Mouse (Mus musculus) midbrain, embryonic 15.5 days (tissue): ENCODE measurements at regions not wholly inside any gene's neighbourhood (a gene's known extent, or its start where the extent isn't known, plus 50 kb on each side); places are given as distances from the start of the nearest gene placed in this dataset.

ENCODE experiments used
- ATAC-seq: fragments of 200-750 bp; cut with Nextera tagmentation; replicated peaks from 2 replicates; pipeline ENCODE4 v1.8.0; 2017; ENCODE audit warnings: moderate TSS enrichment
- H3K27ac ChIP-seq: fragments of 300-500 bp; sonication (generic); 2 replicates; pipeline ENCODE4 v1.5.1; 2015; ENCODE audit warnings: mild to moderate bottlenecking, inconsistent platforms
- H3K27me3 ChIP-seq: fragments of 300-500 bp; sonication (generic); replicated peaks from 2 replicates; pipeline ENCODE4 v1.6.1; 2015; ENCODE audit warnings: inconsistent platforms
- H3K36me3 ChIP-seq: fragments of 300-500 bp; sonication (generic); replicated peaks from 2 replicates; pipeline ENCODE4 v1.6.1; 2015; ENCODE audit warnings: inconsistent platforms
- H3K4me1 ChIP-seq: fragments of 300-500 bp; sonication (generic); 2 replicates; pipeline ENCODE4 v1.6.1; 2015; ENCODE audit warnings: inconsistent platforms
- H3K4me2 ChIP-seq: fragments of 300-500 bp; sonication (generic); 2 replicates; pipeline ENCODE4 v1.6.1; 2015; ENCODE audit warnings: inconsistent platforms, mild to moderate bottlenecking, moderate library complexity
- H3K4me3 ChIP-seq: fragments of 300-500 bp; sonication (generic); 2 replicates; pipeline ENCODE4 v1.5.1; 2015; ENCODE audit warnings: mild to moderate bottlenecking, inconsistent platforms
- H3K9ac ChIP-seq: fragments of 300-500 bp; sonication (generic); 2 replicates; pipeline ENCODE4 v1.6.1; 2015; ENCODE audit warnings: mild to moderate bottlenecking, inconsistent platforms
- H3K9me3 ChIP-seq: fragments of 300-500 bp; sonication (generic); 2 replicates; pipeline ENCODE4 v1.6.1; 2016; ENCODE audit warnings: inconsistent platforms
- WGBS: fragments of 180-500 bp; shearing (Covaris S2); methylation state at CpG from one replicate; pipeline ENCODE4 v1.1.7; 2015; ENCODE audit warnings: mixed read lengths; 5-methylcytosine and 5-hydroxymethylcytosine counted together

DNA sequence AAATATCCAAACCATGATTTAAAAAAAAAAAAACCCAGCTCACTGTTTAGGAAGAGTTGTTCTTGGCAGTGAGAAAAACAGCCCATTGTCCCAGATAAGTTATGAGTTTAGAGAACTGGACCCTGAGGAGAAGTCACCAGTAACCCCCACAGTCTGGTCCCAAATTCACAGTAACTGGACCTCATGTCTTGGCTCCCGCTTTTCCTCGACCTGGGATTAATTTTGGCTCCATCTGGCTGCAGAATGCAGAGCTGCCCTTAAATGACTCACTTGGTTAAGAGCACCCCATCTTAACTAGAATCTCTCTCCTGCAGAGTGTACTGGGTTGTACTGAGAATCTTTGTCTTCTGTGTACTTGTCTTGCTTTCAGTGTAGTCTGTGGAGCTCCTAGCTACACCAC, 221.0 kb downstream of the Snx13 start:
- H3K27me3 ChIP-seq, result no peaks in the 10 kb centered on the region
- no peaks in the 10 kb centered on the region for H3K9me3 ChIP-seq
- WGBS, result 90% methylated on average over 2 of the region's 2 CpGs

DNA sequence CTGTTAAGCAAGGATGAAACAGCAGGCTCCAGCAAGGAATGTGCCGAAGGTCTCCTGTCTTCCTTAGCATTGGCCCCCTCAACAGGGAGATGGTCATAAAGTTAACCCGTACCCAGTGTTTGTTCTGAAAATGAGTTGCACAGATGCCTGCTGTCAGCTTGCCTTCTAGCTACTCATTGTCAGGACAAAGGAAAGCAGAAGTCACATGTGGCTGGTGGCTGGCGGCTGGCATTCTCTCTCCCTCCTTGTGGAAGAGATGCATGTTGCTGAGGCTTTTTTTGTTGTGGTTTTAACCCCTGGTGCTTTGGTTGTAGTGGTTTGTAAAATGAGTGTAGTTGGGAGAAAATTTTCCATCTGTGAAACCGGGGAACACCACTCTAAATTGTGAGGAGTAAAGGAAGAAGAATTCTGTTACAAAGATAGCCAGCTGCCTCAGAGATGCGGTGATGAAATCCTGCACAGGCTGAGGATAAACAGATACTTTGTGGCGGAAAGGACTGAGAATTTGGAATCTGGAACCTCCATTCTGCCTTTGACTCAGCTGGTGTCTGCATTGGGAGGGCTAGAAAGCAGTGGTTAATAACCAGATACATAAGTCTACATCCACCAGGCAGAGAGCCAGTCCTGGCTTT, 220.2 kb downstream of the Snx13 start:
- Histone ChIP-seq H3K27me3 (no peaks in the 10 kb centered on the region), H3K27ac (no peak overlapping the region), H3K9ac (no peak overlapping the region), H3K4me3 (no peak overlapping the region), H3K4me1 (no peaks in the 10 kb centered on the region), H3K9me3 (no peaks in the 10 kb centered on the region), H3K4me2 (no peak overlapping the region), H3K36me3 (no peaks in the 10 kb centered on the region)
- 64% methylated on average over 6 of the region's 6 CpGs for WGBS
- no peak for ATAC-seq

More for the DNA sequence above, 221.0 kb downstream of the Snx13 start:
- H3K27ac ChIP-seq, result no peak overlapping the region
- ATAC-seq, result no peak
- no peak overlapping the region for H3K9ac ChIP-seq
- H3K4me2 ChIP-seq, result no peak overlapping the region
- H3K4me1 ChIP-seq, result no peaks in the 10 kb centered on the region
- no peaks in the 10 kb centered on the region for H3K36me3 ChIP-seq
- H3K4me3 ChIP-seq, result no peak overlapping the region

DNA sequence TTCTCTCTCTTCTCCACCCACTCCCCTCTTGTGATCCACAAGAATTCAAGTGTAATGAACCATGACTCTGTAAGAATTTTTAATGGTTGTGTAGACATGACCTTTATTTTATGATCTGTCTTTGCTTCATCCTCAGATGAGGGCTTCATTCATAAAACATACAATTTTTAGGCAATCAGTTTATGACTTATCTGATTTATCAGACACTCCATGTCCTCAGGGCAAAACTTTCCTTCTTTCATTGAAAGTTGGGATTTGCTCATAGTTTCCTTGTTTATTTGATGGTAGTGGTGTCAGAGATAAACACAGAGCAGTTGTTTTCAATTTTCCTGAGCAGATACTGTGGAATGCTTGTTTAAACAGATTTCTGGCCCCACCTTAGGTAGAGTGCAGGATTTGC, 212.8 kb downstream of the Snx13 start:
- H3K27me3 ChIP-seq, result no peaks in the 10 kb centered on the region
- H3K9me3 ChIP-seq, result no peaks in the 10 kb centered on the region
- no peak for ATAC-seq
- no peaks in the 10 kb centered on the region for H3K36me3 ChIP-seq
- H3K4me2 ChIP-seq, result no peak overlapping the region
- H3K4me3 ChIP-seq, result no peak overlapping the region
- H3K27ac ChIP-seq, result no peak overlapping the region
- H3K9ac ChIP-seq, result no peak overlapping the region
- H3K4me1 ChIP-seq, result no peaks in the 10 kb centered on the region

DNA sequence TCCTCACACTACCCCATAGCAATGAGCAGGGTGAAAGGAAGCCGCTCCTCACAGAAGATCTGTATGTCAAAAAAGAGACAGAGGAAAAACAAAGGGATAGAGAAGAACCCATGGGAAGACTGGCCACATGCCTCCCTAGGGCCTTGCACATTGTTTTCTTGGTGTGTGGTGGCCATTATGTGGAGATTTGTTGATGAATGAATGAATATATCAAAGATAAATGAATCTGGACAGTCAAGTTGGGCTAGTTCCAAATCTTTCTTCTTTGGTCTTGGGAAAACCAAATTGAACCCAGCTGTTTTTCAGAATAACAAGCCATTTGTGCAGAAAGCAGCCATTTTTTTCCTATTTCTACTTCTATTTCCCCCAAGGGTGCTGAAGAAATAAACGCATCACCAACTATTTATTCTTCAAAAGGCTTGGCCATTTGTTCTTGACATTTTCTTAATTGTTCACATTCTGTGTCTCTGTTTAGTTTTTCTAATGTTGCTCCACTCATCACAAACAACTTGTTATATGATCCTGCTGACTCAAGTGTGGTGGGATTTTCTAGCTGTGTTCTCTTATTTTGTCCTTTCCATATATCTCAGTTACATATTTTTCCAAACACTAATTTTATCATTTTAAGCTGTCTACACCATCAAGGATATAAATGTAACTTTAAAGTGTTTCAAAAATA, 208.9 kb downstream of the Snx13 start:
- H3K27ac ChIP-seq, result no peak overlapping the region
- H3K36me3 ChIP-seq, result no peaks in the 10 kb centered on the region
- no peaks in the 10 kb centered on the region for H3K27me3 ChIP-seq
- no peak for ATAC-seq
- no peak overlapping the region for H3K4me2 ChIP-seq
- H3K4me3 ChIP-seq, result no peak overlapping the region
- H3K9me3 ChIP-seq, result no peaks in the 10 kb centered on the region
- no peaks in the 10 kb centered on the region for H3K4me1 ChIP-seq
- WGBS, result 86% methylated on average over 2 of the region's 2 CpGs
- H3K9ac ChIP-seq, result no peak overlapping the region

DNA sequence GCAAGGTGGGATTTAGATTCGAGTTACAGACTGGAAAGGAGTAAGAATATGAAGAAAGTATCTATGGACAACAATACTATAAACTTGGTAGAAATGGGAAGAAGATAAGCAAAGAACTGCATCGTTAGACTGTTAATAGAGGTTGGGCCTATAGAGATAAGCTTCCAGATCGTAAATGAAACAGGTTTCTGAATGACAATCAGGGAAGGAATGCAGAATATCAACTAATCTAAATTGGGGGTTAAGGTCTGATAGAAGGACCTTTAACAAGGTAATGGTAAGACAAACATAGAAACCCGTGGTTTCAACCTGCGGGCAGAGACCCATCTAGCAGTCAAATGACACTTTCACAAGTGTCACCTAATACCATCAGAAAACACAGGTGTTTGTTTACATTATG, 201.5 kb downstream of the Snx13 start:
- 87% methylated on average over 5 of the region's 5 CpGs for WGBS
- no peaks in the 10 kb centered on the region for H3K36me3 ChIP-seq
- no peak overlapping the region for H3K27ac ChIP-seq
- H3K4me2 ChIP-seq, result no peak overlapping the region
- H3K9ac ChIP-seq, result no peak overlapping the region
- H3K9me3 ChIP-seq, result no peaks in the 10 kb centered on the region
- no peak for ATAC-seq
- no peaks in the 10 kb centered on the region for H3K4me1 ChIP-seq
- no peak overlapping the region for H3K4me3 ChIP-seq
- no peaks in the 10 kb centered on the region for H3K27me3 ChIP-seq

DNA sequence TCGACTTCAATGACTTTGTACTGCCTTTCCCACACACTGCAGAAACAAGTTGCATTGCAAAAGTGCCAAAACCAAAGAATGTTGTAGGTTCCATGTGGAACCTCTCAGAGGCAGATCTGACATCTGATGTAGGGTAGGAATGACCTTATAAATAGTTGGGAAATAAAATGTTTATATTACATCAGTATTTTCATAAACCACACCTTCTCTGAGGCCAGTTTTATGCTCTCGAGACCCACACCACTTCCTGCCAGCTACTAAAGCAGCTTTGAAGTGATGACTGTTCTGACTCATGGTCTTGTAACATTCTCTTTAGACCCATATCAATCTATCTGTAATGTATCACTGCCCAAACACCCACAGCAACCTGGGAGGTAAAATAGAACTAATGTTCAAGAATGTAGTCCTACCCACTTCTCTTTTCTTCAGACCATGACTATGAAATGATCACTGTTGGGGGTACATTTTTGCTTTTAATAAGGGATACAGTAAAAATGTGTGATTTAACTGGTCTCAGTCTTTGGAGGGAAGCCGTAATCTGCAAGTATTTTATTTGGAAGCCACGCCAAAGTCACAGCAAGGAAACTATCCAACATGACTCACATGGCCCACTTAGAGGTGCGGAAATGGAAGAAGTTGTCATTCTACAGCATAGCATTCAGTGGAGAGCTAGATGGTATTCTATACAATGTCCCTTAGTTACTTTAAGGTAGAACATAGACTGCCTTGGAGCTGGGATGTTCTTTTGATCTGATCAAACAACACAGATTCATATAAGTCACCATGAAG, 199.4 kb downstream of the Snx13 start:
- Histone ChIP-seq H3K27ac (no peak overlapping the region), H3K27me3 (no peaks in the 10 kb centered on the region), H3K9ac (no peak overlapping the region), H3K4me3 (no peak overlapping the region), H3K36me3 (no peaks in the 10 kb centered on the region), H3K4me1 (no peaks in the 10 kb centered on the region), H3K4me2 (no peak overlapping the region), H3K9me3 (no peaks in the 10 kb centered on the region)
- WGBS, result 89% methylated on average over 5 of the region's 5 CpGs
- no peak for ATAC-seq

DNA sequence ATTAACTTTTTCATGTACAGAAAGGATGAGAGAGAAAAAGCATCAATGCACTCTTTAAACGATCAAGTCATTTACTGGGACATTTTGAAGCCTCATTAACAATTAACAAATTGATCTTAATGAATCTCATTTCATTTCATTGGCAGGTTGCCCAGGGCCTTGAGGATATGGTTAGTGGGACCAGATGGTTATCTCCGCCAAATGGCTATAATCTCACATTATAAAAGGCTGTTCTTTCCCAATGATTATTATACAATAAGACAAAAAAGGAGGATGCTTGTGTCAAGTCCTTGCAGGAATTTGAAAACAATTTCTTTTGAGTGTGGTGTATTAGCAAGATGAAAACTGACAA, 185.3 kb downstream of the Snx13 start:
- WGBS, result 61% methylated on average over 2 of the region's 2 CpGs
- Histone ChIP-seq H3K9me3 (no peaks in the 10 kb centered on the region), H3K4me3 (no peak overlapping the region), H3K9ac (no peak overlapping the region), H3K4me2 (no peak overlapping the region), H3K27me3 (no peaks in the 10 kb centered on the region), H3K4me1 (no peaks in the 10 kb centered on the region), H3K27ac (no peak overlapping the region), H3K36me3 (no peaks in the 10 kb centered on the region)
- peak; percentile 57 for ATAC-seq

DNA sequence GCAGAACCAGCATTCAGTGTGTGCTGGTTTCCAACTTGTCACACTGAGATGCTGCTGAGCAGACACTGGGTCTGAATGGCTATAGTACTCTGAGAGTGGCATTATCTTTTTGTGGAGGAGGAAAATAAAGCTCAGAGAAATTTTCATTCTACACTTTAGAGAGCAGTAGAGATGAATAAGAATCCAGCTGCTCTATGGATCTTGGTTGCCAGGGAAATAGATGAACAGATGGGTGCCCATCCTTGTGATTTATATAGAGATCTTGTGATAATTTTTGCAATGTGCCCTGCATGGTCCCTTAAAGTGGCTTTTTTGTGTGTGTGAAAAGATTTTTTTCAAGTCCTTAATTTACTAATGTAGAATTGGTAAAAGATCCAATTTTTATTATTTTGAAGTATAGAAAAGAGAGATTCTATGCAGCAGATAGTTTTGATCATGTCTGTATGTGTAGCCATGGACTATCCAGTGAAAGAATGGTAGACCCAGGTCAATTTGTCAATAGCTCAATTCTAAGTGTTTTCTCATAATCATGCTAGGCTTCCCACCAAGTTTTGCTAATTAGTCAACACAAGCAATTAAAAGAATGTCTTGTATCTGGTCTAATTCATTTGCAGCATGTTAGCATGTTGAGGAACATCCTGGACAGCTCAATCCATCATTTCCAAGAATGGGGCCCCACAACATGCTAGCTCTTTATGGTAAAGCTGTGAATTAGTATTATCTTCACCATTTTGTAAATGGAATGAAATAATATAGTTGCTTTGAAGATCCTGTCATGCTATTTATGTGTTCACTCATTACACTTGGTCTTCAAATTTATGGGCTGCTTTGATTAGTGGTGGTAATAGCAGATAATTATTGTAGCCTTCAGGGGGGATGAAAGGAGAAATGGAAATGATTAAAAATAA, 184.7 kb downstream of the Snx13 start:
- H3K4me2 ChIP-seq, result no peak overlapping the region
- ATAC-seq, result peak; percentile 72
- no peaks in the 10 kb centered on the region for H3K4me1 ChIP-seq
- H3K9ac ChIP-seq, result no peak overlapping the region
- no peaks in the 10 kb centered on the region for H3K27me3 ChIP-seq
- H3K27ac ChIP-seq, result no peak overlapping the region
- no peak overlapping the region for H3K4me3 ChIP-seq
- H3K9me3 ChIP-seq, result no peaks in the 10 kb centered on the region
- H3K36me3 ChIP-seq, result no peaks in the 10 kb centered on the region

DNA sequence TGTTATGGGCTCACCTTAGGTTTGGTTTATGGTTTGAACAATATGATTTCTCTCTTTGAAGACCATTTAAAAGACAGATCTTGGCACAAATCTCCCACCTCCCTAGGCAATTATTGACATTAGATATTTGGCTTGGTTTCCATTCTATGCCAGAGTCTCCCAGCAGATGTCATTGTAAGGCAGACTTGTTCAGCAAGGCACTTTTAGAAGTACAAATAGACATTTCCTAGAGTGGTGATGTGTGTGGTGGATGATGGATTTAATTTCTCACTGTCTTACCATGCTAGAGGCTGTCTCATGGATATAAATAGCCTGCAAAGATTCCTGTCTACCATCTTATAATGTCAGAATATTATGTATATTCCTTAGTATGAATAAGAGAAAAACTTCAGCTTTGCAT, 173.4 kb downstream of the Snx13 start:
- Histone ChIP-seq H3K36me3 (no peaks in the 10 kb centered on the region), H3K4me1 (no peaks in the 10 kb centered on the region), H3K27ac (no peak overlapping the region), H3K4me2 (no peak overlapping the region), H3K4me3 (no peak overlapping the region), H3K27me3 (no peaks in the 10 kb centered on the region), H3K9ac (no peak overlapping the region), H3K9me3 (no peaks in the 10 kb centered on the region)
- ATAC-seq, result no peak

DNA sequence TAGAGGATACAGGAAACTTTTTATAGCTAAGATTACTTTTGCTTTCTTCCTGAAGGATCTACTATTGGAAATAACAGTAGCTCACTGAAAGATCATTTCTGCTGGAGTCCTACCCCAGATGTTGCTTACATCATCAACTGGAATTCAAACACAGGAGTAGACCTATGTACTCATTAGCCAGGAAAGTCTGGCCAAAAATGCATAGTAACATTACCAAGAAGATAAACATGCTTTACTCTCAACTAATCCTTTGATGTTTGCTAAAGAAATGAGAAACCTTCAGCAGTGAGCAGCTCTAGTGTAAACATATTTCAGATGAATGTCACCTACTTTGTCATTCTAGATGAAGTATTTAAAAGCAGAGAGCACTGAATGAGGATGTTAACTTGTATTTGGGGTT, 173.0 kb downstream of the Snx13 start:
- no peak for ATAC-seq
- Histone ChIP-seq H3K36me3 (no peaks in the 10 kb centered on the region), H3K4me3 (no peak overlapping the region), H3K9me3 (no peaks in the 10 kb centered on the region), H3K9ac (no peak overlapping the region), H3K4me1 (no peaks in the 10 kb centered on the region), H3K27me3 (no peaks in the 10 kb centered on the region), H3K4me2 (no peak overlapping the region), H3K27ac (no peak overlapping the region)

DNA sequence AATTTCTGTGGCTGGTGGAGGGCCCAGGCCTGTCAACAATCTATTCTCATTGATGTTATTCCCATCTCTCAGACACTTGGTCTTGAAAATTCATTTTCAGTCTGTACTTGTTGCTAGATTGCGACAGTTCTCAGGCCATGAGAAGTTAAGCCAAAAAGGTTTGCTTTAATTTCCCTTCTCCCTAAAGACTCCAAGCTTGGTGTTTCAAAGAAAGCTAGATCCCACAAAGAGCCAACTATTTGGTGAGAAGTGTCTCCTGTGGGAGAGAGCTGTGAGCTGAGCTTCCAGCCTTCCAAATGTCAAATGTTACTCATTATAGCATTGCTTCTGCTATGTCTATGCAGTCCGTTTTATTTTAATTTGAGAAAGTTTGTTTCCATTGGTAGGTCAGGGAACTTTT, 169.7 kb downstream of the Snx13 start:
- no peak overlapping the region for H3K4me2 ChIP-seq

DNA sequence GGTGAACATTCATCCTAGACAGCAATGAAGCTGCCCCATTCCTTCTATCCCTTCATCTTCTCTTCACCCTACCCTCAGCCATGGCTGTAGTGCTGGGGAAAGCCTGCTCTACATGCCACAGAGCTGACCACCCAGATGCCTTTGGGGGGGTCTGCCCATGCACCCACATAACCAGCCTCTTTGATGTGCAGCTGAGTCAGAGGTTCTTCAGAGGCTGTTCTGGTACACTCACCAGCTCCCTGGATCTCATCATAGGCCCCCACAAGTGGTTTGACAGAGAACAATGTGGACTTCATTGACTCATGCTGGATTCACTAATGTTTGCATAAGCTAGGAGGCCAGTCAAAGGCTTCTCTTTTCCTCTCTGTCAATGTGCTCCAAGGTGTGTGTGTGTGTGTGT, 162.4 kb downstream of the Snx13 start:
- no peaks in the 10 kb centered on the region for H3K9me3 ChIP-seq
- no peak for ATAC-seq
- no peak overlapping the region for H3K9ac ChIP-seq
- no peak overlapping the region for H3K4me2 ChIP-seq
- H3K36me3 ChIP-seq, result no peaks in the 10 kb centered on the region
- H3K27me3 ChIP-seq, result no peaks in the 10 kb centered on the region
- no peaks in the 10 kb centered on the region for H3K4me1 ChIP-seq
- H3K4me3 ChIP-seq, result no peak overlapping the region
- no peak overlapping the region for H3K27ac ChIP-seq

More for the DNA sequence above, 169.7 kb downstream of the Snx13 start:
- no peaks in the 10 kb centered on the region for H3K4me1 ChIP-seq
- no peak overlapping the region for H3K9ac ChIP-seq
- no peaks in the 10 kb centered on the region for H3K9me3 ChIP-seq
- no peak overlapping the region for H3K27ac ChIP-seq
- ATAC-seq, result no peak
- WGBS, result 86% methylated on average over 2 of the region's 2 CpGs
- no peaks in the 10 kb centered on the region for H3K36me3 ChIP-seq
- H3K27me3 ChIP-seq, result no peaks in the 10 kb centered on the region
- H3K4me3 ChIP-seq, result no peak overlapping the region
